Mouse (Mus musculus): ENCODE measurements around the gene Islr2.

DNA sequence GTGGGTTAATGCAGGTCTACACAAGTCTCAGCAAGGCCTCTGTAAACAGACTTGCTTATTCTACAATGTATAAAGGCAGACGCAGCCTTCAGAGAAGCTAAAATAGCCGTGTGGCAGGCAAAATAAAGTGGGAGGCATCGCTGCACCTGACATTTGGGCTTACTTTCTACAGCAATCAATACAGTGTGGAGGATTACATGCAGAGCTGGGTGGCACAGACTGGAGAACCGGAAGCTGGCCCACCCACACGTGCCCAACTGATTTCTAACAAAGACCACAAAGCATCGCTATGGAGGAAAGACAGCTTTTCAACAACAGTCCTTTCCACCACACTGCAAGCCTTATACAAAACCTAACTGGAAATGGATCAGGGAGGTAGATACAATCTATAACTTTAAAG is 19.7 kb downstream of the Islr2 start:
- TF ChIP-seq MAX (IDR thresholded peaks at IDR 0.05; ENCODE audit: low read length) (no peak), POLR2A (IDR thresholded peaks at IDR 0.05; ENCODE audit: low read depth, low read length) (no peak), CTCF (conservative IDR thresholded peaks at IDR 0.05 in 1 of 2, IDR thresholded peaks at IDR 0.05 in 1 of 2; ENCODE audit: low read depth in 2 of 2, low read length in 2 of 2) (no peak), ZMIZ1 (IDR thresholded peaks at IDR 0.05; ENCODE audit: low read depth, low read length) (no peak), KAT2A (IDR thresholded peaks at IDR 0.05; ENCODE audit: insufficient replicate concordance, low read length) (no peak), SMC3 (IDR thresholded peaks at IDR 0.05; ENCODE audit: low read depth, low read length) (no peak), ZKSCAN1 (IDR thresholded peaks at IDR 0.05; ENCODE audit: borderline replicate concordance, low read depth, low read length) (no peak), ETS1 (conservative IDR thresholded peaks at IDR 0.05; ENCODE audit: low read depth, low read length) (no peak), E2F4 (IDR thresholded peaks at IDR 0.05; ENCODE audit: insufficient replicate concordance, low read depth, low read length) (no peak), EP300 (IDR thresholded peaks at IDR 0.05; ENCODE audit: low read length) (no peak), IRF4 (IDR thresholded peaks at IDR 0.05; ENCODE audit: low read depth, low read length) (no peak), ELF1 (IDR thresholded peaks at IDR 0.05; ENCODE audit: low read depth, low read length) (no peak), MEF2A (IDR thresholded peaks at IDR 0.05; ENCODE audit: borderline replicate concordance, low read depth, low read length) (no peak)

Measured in CH12.LX (cell line).